Mouse (Mus musculus): ENCODE data around the gene Gm49325. TPM values are rescaled to one million over a fixed set of nuclear protein-coding genes. Genes with fewer than 3 reads are reported as not detected.

Gm49325 gene
- polyA plus RNA-seq, 1 experiment = not detected

GRCm38 (mm10) chr10:77634016-77634415 lies 28.0 kb downstream of the Gm49325 start:
- Histone ChIP-seq H3K27ac (ENCODE audit: insufficient read depth, low read depth, low read length) (no peak overlapping the region), H3K36me3 (ENCODE audit: control insufficient read depth, insufficient read depth, low read length) (peaks cover 41% of the 10 kb centered on the region), H3K4me1 (ENCODE audit: control insufficient read depth, insufficient read depth, insufficient read length, low read length) (peaks cover 10% of the 10 kb centered on the region), H3K27me3 (ENCODE audit: control insufficient read depth, insufficient read depth, low read length) (no peaks in the 10 kb centered on the region), H3K4me3 (ENCODE audit: low read depth, low read length) (no peak overlapping the region)
- TF ChIP-seq CTCF (IDR thresholded peaks at IDR 0.05; ENCODE audit: extremely low read depth, insufficient read length, insufficient replicate concordance, low read depth, low read length) (no peak), POLR2A (IDR thresholded peaks at IDR 0.05; ENCODE audit: low read depth, low read length) (no peak)
- WGBS = 68% methylated on average over 6 of the region's 6 CpGs

- TF ChIP-seq CTCF (IDR thresholded peaks at IDR 0.05; ENCODE audit: extremely low read depth, insufficient read length, insufficient replicate concordance, low read depth, low read length) (no peak), POLR2A (IDR thresholded peaks at IDR 0.05; ENCODE audit: low read depth, low read length) (no peak)
- H3K27me3 ChIP-seq (ENCODE audit: control insufficient read depth, insufficient read depth, low read length) = no peaks in the 10 kb centered on the region
- no peak overlapping the region for H3K4me3 ChIP-seq (ENCODE audit: low read depth, low read length)
- WGBS = 59% methylated on average over 13 of the region's 13 CpGs
- no peak overlapping the region for H3K27ac ChIP-seq (ENCODE audit: insufficient read depth, low read depth, low read length)
- peaks cover 41% of the 10 kb centered on the region for H3K36me3 ChIP-seq (ENCODE audit: control insufficient read depth, insufficient read depth, low read length)
- peaks cover 8% of the 10 kb centered on the region for H3K4me1 ChIP-seq (ENCODE audit: control insufficient read depth, insufficient read depth, insufficient read length, low read length)
Observed at GRCm38 (mm10) chr10:77634452-77635231, 28.6 kb downstream of the Gm49325 start.

- Histone ChIP-seq H3K27me3 (ENCODE audit: control insufficient read depth, insufficient read depth, low read length) (no peaks in the 10 kb centered on the region), H3K4me3 (ENCODE audit: low read depth, low read length) (no peak overlapping the region), H3K4me1 (ENCODE audit: control insufficient read depth, insufficient read depth, insufficient read length, low read length) (peaks cover 3% of the 10 kb centered on the region; the same call in 1 of the 2 replicates), H3K36me3 (ENCODE audit: control insufficient read depth, insufficient read depth, low read length) (peaks cover 48% of the 10 kb centered on the region), H3K27ac (ENCODE audit: insufficient read depth, low read depth, low read length) (no peak overlapping the region)
- WGBS = 91% methylated on average over 7 of the region's 7 CpGs
- TF ChIP-seq POLR2A (IDR thresholded peaks at IDR 0.05; ENCODE audit: low read depth, low read length) (no peak), CTCF (IDR thresholded peaks at IDR 0.05; ENCODE audit: extremely low read depth, insufficient read length, insufficient replicate concordance, low read depth, low read length) (no peak)
Observed at GRCm38 (mm10) chr10:77636234-77636922, 30.4 kb downstream of the Gm49325 start.

GRCm38 (mm10) chr10:77638956-77639355 lies 33.0 kb downstream of the Gm49325 start:
- Histone ChIP-seq H3K36me3 (ENCODE audit: control insufficient read depth, insufficient read depth, low read length) (peaks cover 52% of the 10 kb centered on the region), H3K4me3 (ENCODE audit: low read depth, low read length) (no peak overlapping the region), H3K27ac (ENCODE audit: insufficient read depth, low read depth, low read length) (no peak overlapping the region), H3K4me1 (ENCODE audit: control insufficient read depth, insufficient read depth, insufficient read length, low read length) (peaks cover 3% of the 10 kb centered on the region; the same call in 1 of the 2 replicates), H3K27me3 (ENCODE audit: control insufficient read depth, insufficient read depth, low read length) (no peaks in the 10 kb centered on the region)
- TF ChIP-seq POLR2A (IDR thresholded peaks at IDR 0.05; ENCODE audit: low read depth, low read length) (no peak), CTCF (IDR thresholded peaks at IDR 0.05; ENCODE audit: extremely low read depth, insufficient read length, insufficient replicate concordance, low read depth, low read length) (no peak)
- WGBS = 82% methylated on average over 6 of the region's 6 CpGs

GRCm38 (mm10) chr10:77643160-77643559 lies 37.2 kb downstream of the Gm49325 start:
- WGBS = 37% methylated on average over 7 of the region's 7 CpGs
- H3K4me1 ChIP-seq (ENCODE audit: control insufficient read depth, insufficient read depth, insufficient read length, low read length) = no peaks in the 10 kb centered on the region; the same call in 1 of the 2 replicates
- TF ChIP-seq CTCF (IDR thresholded peaks at IDR 0.05; ENCODE audit: extremely low read depth, insufficient read length, insufficient replicate concordance, low read depth, low read length) = no peak
- no peak for TF ChIP-seq POLR2A (IDR thresholded peaks at IDR 0.05; ENCODE audit: low read depth, low read length)
- no peaks in the 10 kb centered on the region for H3K27me3 ChIP-seq (ENCODE audit: control insufficient read depth, insufficient read depth, low read length)
- H3K27ac ChIP-seq (ENCODE audit: insufficient read depth, low read depth, low read length) = no peak overlapping the region
- no peak overlapping the region for H3K4me3 ChIP-seq (ENCODE audit: low read depth, low read length)
- peaks cover 59% of the 10 kb centered on the region for H3K36me3 ChIP-seq (ENCODE audit: control insufficient read depth, insufficient read depth, low read length)

GRCm38 (mm10) chr10:77645571-77645970 lies 39.6 kb downstream of the Gm49325 start:
- H3K4me3 ChIP-seq (ENCODE audit: low read depth, low read length) = no peak overlapping the region
- H3K36me3 ChIP-seq (ENCODE audit: control insufficient read depth, insufficient read depth, low read length) = peaks cover 53% of the 10 kb centered on the region
- no peaks in the 10 kb centered on the region for H3K4me1 ChIP-seq (ENCODE audit: control insufficient read depth, insufficient read depth, insufficient read length, low read length)
- no peaks in the 10 kb centered on the region for H3K27me3 ChIP-seq (ENCODE audit: control insufficient read depth, insufficient read depth, low read length)
- no peak overlapping the region for H3K27ac ChIP-seq (ENCODE audit: insufficient read depth, low read depth, low read length)
- 84% methylated on average over 5 of the region's 5 CpGs for WGBS
- TF ChIP-seq CTCF (IDR thresholded peaks at IDR 0.05; ENCODE audit: extremely low read depth, insufficient read length, insufficient replicate concordance, low read depth, low read length) = no peak
- TF ChIP-seq POLR2A (IDR thresholded peaks at IDR 0.05; ENCODE audit: low read depth, low read length) = no peak

GRCm38 (mm10) chr10:77647461-77647860 lies 41.5 kb downstream of the Gm49325 start:
- H3K27ac ChIP-seq (ENCODE audit: insufficient read depth, low read depth, low read length) = no peak overlapping the region
- no peak for TF ChIP-seq POLR2A (IDR thresholded peaks at IDR 0.05; ENCODE audit: low read depth, low read length)
- TF ChIP-seq CTCF (IDR thresholded peaks at IDR 0.05; ENCODE audit: extremely low read depth, insufficient read length, insufficient replicate concordance, low read depth, low read length) = no peak
- H3K4me3 ChIP-seq (ENCODE audit: low read depth, low read length) = no peak overlapping the region
- no peaks in the 10 kb centered on the region for H3K27me3 ChIP-seq (ENCODE audit: control insufficient read depth, insufficient read depth, low read length)
- WGBS = 61% methylated on average over 1 of the region's 1 CpGs
- peaks cover 39% of the 10 kb centered on the region for H3K36me3 ChIP-seq (ENCODE audit: control insufficient read depth, insufficient read depth, low read length)
- no peaks in the 10 kb centered on the region for H3K4me1 ChIP-seq (ENCODE audit: control insufficient read depth, insufficient read depth, insufficient read length, low read length)

Measured in small intestine, adult 2 months (tissue).